Mouse (Mus musculus) c-Kit-positive CD71-positive TER-119-positive erythroid progenitor cells, embryonic 14.5 days (primary cell): Measurements from ENCODE around the gene Dhrs2.
A peak's percentile ranks its signal among the peaks of the same experiment; 100 is the strongest.

Experiments used
- DNase-seq: peaks from one replicate; pipeline ENCODE4 v3.0.0-alpha.2; 2013; ENCODE audit warnings: low spot score

Gene Dhrs2

DNA sequence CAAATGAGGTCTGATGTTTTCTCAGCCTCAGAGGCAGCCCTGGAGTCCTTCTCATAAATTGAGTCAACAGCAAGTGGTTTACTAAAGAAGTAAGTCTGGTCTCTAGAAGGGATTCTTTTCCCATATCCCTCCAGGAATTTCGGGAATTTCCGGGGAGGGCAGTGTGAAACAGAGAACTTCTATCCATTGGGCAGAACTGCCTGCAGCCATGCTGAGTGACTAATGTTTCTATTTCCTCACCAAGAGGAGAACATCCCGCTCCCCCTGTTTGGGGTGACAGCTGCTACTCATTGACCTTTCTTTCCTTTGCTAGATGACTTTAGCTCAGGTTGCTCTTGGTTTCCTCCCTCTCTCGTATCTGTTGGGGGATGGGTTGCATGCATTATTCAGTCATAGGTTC is 31.8 kb downstream of the Dhrs2 start:
- no peak for DNase-seq

DNA sequence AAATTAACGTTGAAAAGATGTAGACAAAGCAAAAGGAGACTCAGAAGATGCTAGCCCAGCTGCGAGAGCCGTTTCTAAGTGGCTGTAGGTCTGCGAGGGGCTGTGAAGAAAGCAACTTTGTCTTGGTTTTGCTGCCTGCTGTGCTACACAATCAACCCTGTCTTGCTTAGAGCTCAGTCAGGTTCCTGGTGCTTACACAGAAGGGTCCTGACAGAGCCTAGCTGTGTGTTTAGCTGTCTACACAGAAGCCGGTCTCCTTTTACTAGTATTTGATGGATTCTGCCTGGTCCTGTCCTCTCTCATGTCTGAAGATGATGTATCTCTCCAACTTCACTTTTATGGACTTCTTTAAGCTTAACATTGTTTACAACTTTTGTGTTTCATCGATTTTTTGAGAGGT is 33.6 kb downstream of the Dhrs2 start:
- DNase-seq, result no peak

- DNase-seq, result peak; percentile 22
Measured at GRCm38 (mm10) chr14:55271158-55271557, 49.4 kb downstream of the Dhrs2 start.

DNA sequence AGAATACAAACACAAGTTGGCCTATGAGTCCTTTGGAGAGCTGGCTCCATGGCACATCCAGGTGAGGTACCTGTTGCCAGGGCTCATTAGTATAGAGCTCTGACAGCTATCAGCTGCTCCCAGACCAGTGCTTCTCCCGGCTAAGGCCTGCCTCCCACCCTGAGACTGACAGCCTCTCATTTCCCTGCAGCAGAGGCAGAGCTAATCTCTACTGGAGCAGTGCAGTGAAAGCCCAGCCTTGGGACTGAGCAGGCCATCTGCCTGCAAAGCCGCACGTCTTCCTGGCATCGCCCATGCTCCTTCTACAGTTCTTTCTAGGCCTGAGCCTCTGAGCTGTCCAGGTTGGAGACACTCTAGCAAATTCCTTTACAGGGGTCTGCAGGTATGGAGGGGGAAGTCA is 51.2 kb downstream of the Dhrs2 start:
- no peak for DNase-seq

DNA sequence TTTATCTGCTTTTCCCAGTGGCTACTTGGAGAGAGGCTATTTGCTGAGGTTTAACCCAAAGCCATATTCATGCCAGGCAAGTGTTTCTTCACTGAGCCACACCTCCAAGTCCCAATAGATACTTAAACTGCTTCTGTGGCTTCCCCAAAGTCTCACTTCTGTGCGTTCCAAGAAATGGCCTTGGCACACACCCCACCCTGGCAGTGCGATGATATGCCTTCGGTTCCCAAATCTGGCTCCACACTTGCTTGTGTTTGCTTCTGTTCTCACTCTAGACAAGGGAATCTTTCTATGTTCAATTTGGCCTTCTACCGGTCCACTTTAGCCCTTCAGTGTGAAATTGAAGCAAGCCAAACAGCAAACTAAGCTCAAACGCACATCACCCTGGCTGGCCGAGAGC is 53.0 kb downstream of the Dhrs2 start:
- no peak for DNase-seq

DNA sequence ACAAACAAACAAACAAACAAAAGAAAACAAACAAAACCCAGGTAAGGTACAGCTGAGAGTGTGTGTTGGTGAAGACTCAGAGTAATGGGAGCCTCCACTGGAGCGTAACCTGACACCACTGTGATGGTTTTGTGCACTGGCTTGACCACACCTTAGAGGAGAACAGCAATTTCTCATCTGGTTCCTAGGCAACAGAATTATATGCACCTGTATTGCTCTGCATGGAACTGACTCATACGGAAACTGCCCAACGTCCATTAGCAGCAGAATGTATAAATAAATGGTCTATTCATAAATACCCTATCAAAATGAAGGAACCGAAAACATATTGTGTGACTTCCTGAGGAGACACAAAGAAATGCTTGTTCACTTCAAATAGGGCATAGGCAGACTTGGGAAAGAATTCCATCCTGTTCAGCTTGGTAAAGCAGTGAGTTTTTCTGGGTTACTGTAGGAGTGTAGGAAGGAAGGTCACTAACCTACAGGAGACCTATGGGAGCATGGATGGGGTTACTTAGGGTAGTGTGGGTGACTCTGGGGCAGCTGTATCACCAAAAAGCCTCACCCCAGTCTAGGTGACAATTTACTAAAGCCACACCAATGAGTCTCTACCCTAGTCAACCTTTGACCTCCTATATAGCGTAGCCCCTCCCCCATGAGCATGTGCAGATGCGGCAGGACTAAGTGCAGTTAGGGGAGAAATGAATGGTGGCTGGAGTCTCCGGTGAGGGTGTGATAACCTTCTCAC is 57.7 kb downstream of the Dhrs2 start:
- DNase-seq, result no peak
